Mouse (Mus musculus) cerebellum, adult 2 months (tissue): ENCODE data around the gene Mllt1.

ENCODE experiments used
- CTCF ChIP-seq: fragments of 200-500 bp; IDR thresholded peaks from 2 replicates; pipeline ENCODE4 v1.5.1; 2011; ENCODE audit warnings: low read depth, mild to moderate bottlenecking, control low read depth, low read length, moderate library complexity, borderline replicate concordance; ENCODE audit not compliant: insufficient read depth
- POLR2A ChIP-seq: fragments of 200-500 bp; IDR thresholded peaks from 2 replicates; pipeline ENCODE4 v1.6.1; 2011; ENCODE audit warnings: low read length, control low read depth, borderline replicate concordance; ENCODE audit not compliant: insufficient read depth

DNA sequence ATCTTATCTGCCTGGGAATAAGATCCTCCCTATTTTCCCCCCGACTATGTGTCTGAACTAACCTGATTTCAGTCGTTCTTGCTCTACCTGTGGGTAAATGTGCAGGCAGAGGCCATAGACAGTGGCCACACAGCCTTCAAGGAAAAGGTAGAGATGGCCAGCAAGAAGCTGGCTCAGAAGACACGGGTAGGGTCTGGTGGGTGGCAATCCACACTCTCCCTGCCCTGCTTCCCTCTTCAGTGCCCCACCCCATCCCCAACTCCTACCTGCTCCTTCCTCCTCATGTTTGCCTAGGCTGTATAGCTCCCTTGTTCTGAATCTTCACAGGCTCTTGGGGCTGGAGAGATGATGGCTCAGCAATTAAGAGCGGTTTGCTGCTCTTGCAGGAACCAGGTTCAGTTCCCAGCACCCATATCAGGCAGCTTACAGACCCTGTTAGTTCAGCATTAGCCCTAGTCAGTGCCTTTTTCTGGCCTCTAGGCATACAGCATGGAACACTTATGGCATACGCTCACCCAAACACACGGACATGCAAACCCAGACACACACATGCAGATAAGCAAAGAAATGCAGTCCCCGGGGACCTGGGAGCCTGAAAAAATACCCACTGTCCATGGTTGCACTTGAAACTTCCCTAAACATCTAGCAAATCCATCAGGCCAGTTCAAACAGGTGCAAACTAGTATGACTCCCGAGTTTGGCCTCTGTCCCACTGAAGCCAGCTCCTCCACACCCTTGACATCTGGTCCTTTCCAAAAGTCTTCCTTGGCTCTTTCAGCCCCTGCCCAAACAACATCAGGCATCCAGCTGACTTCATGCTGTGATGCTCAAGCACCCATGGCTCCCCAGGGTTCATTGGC lies 41.5 kb upstream of the Mllt1 start:
- no peak for TF ChIP-seq POLR2A
- no peak for TF ChIP-seq CTCF
